Mouse (Mus musculus): Measurements from ENCODE around the gene Srl.
"Not testable (repeated sequence)": the region's sequence is repeated elsewhere in the genome, so short reads cannot be mapped to it uniquely, and the experiment has no call there.

The Srl gene

GRCm38 (mm10) chr16:4551885-4552284 is 10.3 kb upstream of the Srl start:
- DNase-seq, result no peak

- DNase-seq, result peak; percentile 75
These were observed 9.4 kb upstream of the Srl start for GRCm38 (mm10) chr16:4551056-4551455.

GRCm38 (mm10) chr16:4548953-4549688 is 7.5 kb upstream of the Srl start:
- DNase-seq, result no peak

GRCm38 (mm10) chr16:4547611-4548010 is 6.0 kb upstream of the Srl start:
- no peak for DNase-seq

- DNase-seq, result no peak
These were observed 5.2 kb upstream of the Srl start for GRCm38 (mm10) chr16:4546838-4547237.

GRCm38 (mm10) chr16:4544845-4545244 is 3.2 kb upstream of the Srl start:
- no peak for DNase-seq

- DNase-seq, result no peak
These were observed 1.6 kb upstream of the Srl start for GRCm38 (mm10) chr16:4543266-4543665.

GRCm38 (mm10) chr16:4542236-4542774 is 689 bp upstream of the Srl start:
- no peak for DNase-seq

GRCm38 (mm10) chr16:4541033-4541432 is 583 bp downstream of the Srl start:
- no peak for DNase-seq

GRCm38 (mm10) chr16:4540064-4540775 is 1.4 kb downstream of the Srl start:
- no peak for DNase-seq

GRCm38 (mm10) chr16:4539521-4539920 is 2.1 kb downstream of the Srl start:
- no peak for DNase-seq

GRCm38 (mm10) chr16:4537616-4538358 is 3.8 kb downstream of the Srl start:
- DNase-seq, result no peak

GRCm38 (mm10) chr16:4527373-4527772 is 14.2 kb downstream of the Srl start:
- not testable (repeated sequence) for DNase-seq

- no peak for DNase-seq
These were observed 18.2 kb downstream of the Srl start for GRCm38 (mm10) chr16:4523313-4524004.

- no peak for DNase-seq
These were observed 18.7 kb downstream of the Srl start for GRCm38 (mm10) chr16:4522879-4523278.

- DNase-seq, result no peak
These were observed 19.7 kb downstream of the Srl start for GRCm38 (mm10) chr16:4521735-4522530.

- DNase-seq, result no peak
These were observed 20.4 kb downstream of the Srl start for GRCm38 (mm10) chr16:4521074-4521667.

- DNase-seq, result no peak
These were observed 20.9 kb downstream of the Srl start for GRCm38 (mm10) chr16:4520673-4521072.

- DNase-seq, result no peak
These were observed 21.8 kb downstream of the Srl start for GRCm38 (mm10) chr16:4519825-4520224.

GRCm38 (mm10) chr16:4519157-4519556 is 22.5 kb downstream of the Srl start:
- DNase-seq, result no peak

GRCm38 (mm10) chr16:4517906-4518305 is 23.7 kb downstream of the Srl start:
- peak; percentile 43 for DNase-seq

- DNase-seq, result no peak
These were observed 27.2 kb downstream of the Srl start for GRCm38 (mm10) chr16:4514383-4514782.

All from kidney, adult 9 months (tissue).